Mouse (Mus musculus): ENCODE results near the gene Zfc3h1.

Zfc3h1 gene

GRCm38 (mm10) chr10:115478441-115479141 is 93.8 kb downstream of the Zfc3h1 start:
- no peak for DNase-seq (ENCODE audit: low spot score)
